Mouse (Mus musculus): ENCODE measurements at regions not wholly inside any gene's neighbourhood (a gene's known extent, or its start where the extent isn't known, plus 50 kb on each side); places are given as distances from the start of the nearest gene placed in this dataset.

- Histone ChIP-seq H3K27me3 (ENCODE audit: control insufficient read depth, insufficient read depth, low read length) (no peaks in the 10 kb centered on the region), H3K27ac (ENCODE audit: low read depth) (no peak overlapping the region), H3K9me3 (replicated peaks; ENCODE audit: control insufficient read depth, low read length) (no peaks in the 10 kb centered on the region), H3K4me1 (ENCODE audit: control insufficient read depth, insufficient read depth) (no peaks in the 10 kb centered on the region), H3K4me2 (ENCODE audit: low read depth, low read length) (no peak overlapping the region), H3K9ac (replicated peaks; ENCODE audit: low read depth, low read length) (no peak overlapping the region), H3K4me3 (ENCODE audit: low read depth, low read length) (no peak overlapping the region), H3K36me3 (replicated peaks; ENCODE audit: control insufficient read depth, insufficient read depth, low read length) (no peaks in the 10 kb centered on the region)
- DNase-seq (ENCODE audit: low spot score) (no peak), ATAC-seq (ENCODE audit: insufficient read depth, low read depth) (no peak)
- TF ChIP-seq EP300 (IDR thresholded peaks at IDR 0.05; ENCODE audit: low read depth) (no peak), CTCF (IDR thresholded peaks at IDR 0.05; ENCODE audit: low read depth) (peak; percentile 43)
- WGBS: 59% methylated on average over 3 of the region's 3 CpGs
Measured at GRCm38 (mm10) chr3:148004006-148004405, 986.3 kb downstream of the Adgrl2 start.

- Histone ChIP-seq H3K36me3 (replicated peaks; ENCODE audit: control insufficient read depth, insufficient read depth, low read length) (no peaks in the 10 kb centered on the region), H3K4me2 (ENCODE audit: low read depth, low read length) (no peak overlapping the region), H3K9ac (replicated peaks; ENCODE audit: low read depth, low read length) (no peak overlapping the region), H3K27me3 (ENCODE audit: control insufficient read depth, insufficient read depth, low read length) (no peaks in the 10 kb centered on the region), H3K4me3 (ENCODE audit: low read depth, low read length) (no peak overlapping the region), H3K9me3 (replicated peaks; ENCODE audit: control insufficient read depth, low read length) (no peaks in the 10 kb centered on the region), H3K27ac (ENCODE audit: low read depth) (no peak overlapping the region), H3K4me1 (ENCODE audit: control insufficient read depth, insufficient read depth) (no peaks in the 10 kb centered on the region)
- no peak for ATAC-seq (ENCODE audit: insufficient read depth, low read depth)
- 72% methylated on average over 15 of the region's 15 CpGs for WGBS
- no peak for TF ChIP-seq EP300 (IDR thresholded peaks at IDR 0.05; ENCODE audit: low read depth)
- DNase-seq (ENCODE audit: low spot score): no peak
Measured at GRCm38 (mm10) chr3:147999330-147999953, 990.9 kb downstream of the Adgrl2 start.

- no peak overlapping the region for H3K4me3 ChIP-seq (ENCODE audit: low read depth, low read length)
- TF ChIP-seq EP300 (IDR thresholded peaks at IDR 0.05; ENCODE audit: low read depth): no peak
- TF ChIP-seq CTCF (IDR thresholded peaks at IDR 0.05; ENCODE audit: low read depth): no peak
- 80% methylated on average over 9 of the region's 9 CpGs for WGBS
- no peak overlapping the region for H3K27ac ChIP-seq (ENCODE audit: low read depth)
- no peaks in the 10 kb centered on the region for H3K27me3 ChIP-seq (ENCODE audit: control insufficient read depth, insufficient read depth, low read length)
- DNase-seq (ENCODE audit: low spot score) (no peak), ATAC-seq (ENCODE audit: insufficient read depth, low read depth) (no peak)
- H3K4me2 ChIP-seq (ENCODE audit: low read depth, low read length): no peak overlapping the region
- H3K9ac ChIP-seq (replicated peaks; ENCODE audit: low read depth, low read length): no peak overlapping the region
- no peaks in the 10 kb centered on the region for H3K4me1 ChIP-seq (ENCODE audit: control insufficient read depth, insufficient read depth)
- no peaks in the 10 kb centered on the region for H3K9me3 ChIP-seq (replicated peaks; ENCODE audit: control insufficient read depth, low read length)
- no peaks in the 10 kb centered on the region for H3K36me3 ChIP-seq (replicated peaks; ENCODE audit: control insufficient read depth, insufficient read depth, low read length)
Measured at GRCm38 (mm10) chr3:147991738-147992137, 998.6 kb downstream of the Adgrl2 start.

- no peak for ATAC-seq (ENCODE audit: insufficient read depth, low read depth)
- WGBS: 46% methylated on average over 10 of the region's 10 CpGs
- DNase-seq (ENCODE audit: low spot score): no peak
- H3K4me2 ChIP-seq (ENCODE audit: low read depth, low read length): peak overlapping the region; percentile 42
- H3K9me3 ChIP-seq (replicated peaks; ENCODE audit: control insufficient read depth, low read length): no peaks in the 10 kb centered on the region
- H3K36me3 ChIP-seq (replicated peaks; ENCODE audit: control insufficient read depth, insufficient read depth, low read length): no peaks in the 10 kb centered on the region
- H3K9ac ChIP-seq (replicated peaks; ENCODE audit: low read depth, low read length): no peak overlapping the region
- TF ChIP-seq CTCF (IDR thresholded peaks at IDR 0.05; ENCODE audit: low read depth) (no peak), EP300 (IDR thresholded peaks at IDR 0.05; ENCODE audit: low read depth) (no peak)
- H3K27ac ChIP-seq (ENCODE audit: low read depth): no peak overlapping the region
- peak overlapping the region; percentile 6; the same call in 1 of the 2 replicates for H3K4me3 ChIP-seq (ENCODE audit: low read depth, low read length)
- H3K4me1 ChIP-seq (ENCODE audit: control insufficient read depth, insufficient read depth): no peaks in the 10 kb centered on the region
- H3K27me3 ChIP-seq (ENCODE audit: control insufficient read depth, insufficient read depth, low read length): no peaks in the 10 kb centered on the region
Measured at GRCm38 (mm10) chr3:147990831-147991230, 999.5 kb downstream of the Adgrl2 start.

- H3K4me2 ChIP-seq (ENCODE audit: low read depth, low read length): no peak overlapping the region
- 82% methylated on average over 5 of the region's 5 CpGs for WGBS
- H3K36me3 ChIP-seq (replicated peaks; ENCODE audit: control insufficient read depth, insufficient read depth, low read length): no peaks in the 10 kb centered on the region
- DNase-seq (ENCODE audit: low spot score): no peak
- no peak overlapping the region for H3K27ac ChIP-seq (ENCODE audit: low read depth)
- H3K9me3 ChIP-seq (replicated peaks; ENCODE audit: control insufficient read depth, low read length): no peaks in the 10 kb centered on the region
- no peak overlapping the region for H3K4me3 ChIP-seq (ENCODE audit: low read depth, low read length)
- no peaks in the 10 kb centered on the region for H3K4me1 ChIP-seq (ENCODE audit: control insufficient read depth, insufficient read depth)
- H3K9ac ChIP-seq (replicated peaks; ENCODE audit: low read depth, low read length): no peak overlapping the region
- ATAC-seq (ENCODE audit: insufficient read depth, low read depth): no peak
- H3K27me3 ChIP-seq (ENCODE audit: control insufficient read depth, insufficient read depth, low read length): no peaks in the 10 kb centered on the region
- no peak for TF ChIP-seq CTCF (IDR thresholded peaks at IDR 0.05; ENCODE audit: low read depth)
- TF ChIP-seq EP300 (IDR thresholded peaks at IDR 0.05; ENCODE audit: low read depth): no peak
Measured at GRCm38 (mm10) chr3:147982831-147983230, 1007.5 kb downstream of the Adgrl2 start.

- no peaks in the 10 kb centered on the region for H3K9me3 ChIP-seq (replicated peaks; ENCODE audit: control insufficient read depth, low read length)
- ATAC-seq (ENCODE audit: insufficient read depth, low read depth): no peak
Measured at GRCm38 (mm10) chr3:147981621-147982020, 1008.7 kb downstream of the Adgrl2 start.

More at GRCm38 (mm10) chr3:147981621-147982020, 1008.7 kb downstream of the Adgrl2 start:
- no peak for TF ChIP-seq CTCF (IDR thresholded peaks at IDR 0.05; ENCODE audit: low read depth)
- TF ChIP-seq EP300 (IDR thresholded peaks at IDR 0.05; ENCODE audit: low read depth): no peak
- H3K4me2 ChIP-seq (ENCODE audit: low read depth, low read length): no peak overlapping the region
- DNase-seq (ENCODE audit: low spot score): no peak
- no peaks in the 10 kb centered on the region for H3K4me1 ChIP-seq (ENCODE audit: control insufficient read depth, insufficient read depth)
- no peak overlapping the region for H3K4me3 ChIP-seq (ENCODE audit: low read depth, low read length)
- H3K27me3 ChIP-seq (ENCODE audit: control insufficient read depth, insufficient read depth, low read length): no peaks in the 10 kb centered on the region
- H3K9ac ChIP-seq (replicated peaks; ENCODE audit: low read depth, low read length): no peak overlapping the region
- H3K36me3 ChIP-seq (replicated peaks; ENCODE audit: control insufficient read depth, insufficient read depth, low read length): no peaks in the 10 kb centered on the region
- no peak overlapping the region for H3K27ac ChIP-seq (ENCODE audit: low read depth)
- 33% methylated on average over 4 of the region's 4 CpGs for WGBS

All from heart, postnatal 0 days (tissue).